Mouse (Mus musculus) intestine, embryonic 14.5 days (tissue): ENCODE results near the gene Vmn1r226. TPM values are rescaled to one million over a fixed set of nuclear protein-coding genes. Genes with fewer than 3 reads are reported as not detected.

Experiments
- ATAC-seq: fragments of 200-750 bp; cut with Nextera tagmentation; replicated peaks from 2 replicates; pipeline ENCODE4 v1.8.0; 2017; ENCODE audit warnings: low read depth, moderate number of reproducible peaks, moderate TSS enrichment, moderate library complexity; ENCODE audit not compliant: low FRiP score, low TSS enrichment
- DNase-seq: peaks from one replicate; pipeline ENCODE4 v3.0.0-alpha.2; 2018; ENCODE audit warnings: low spot score
- H3K27ac ChIP-seq: fragments of 300-500 bp; sonication (generic); 2 replicates; pipeline ENCODE4 v1.5.1; 2014; ENCODE audit warnings: low read depth, mild to moderate bottlenecking, control low read depth
- H3K27me3 ChIP-seq: fragments of 300-500 bp; sonication (generic); replicated peaks from 2 replicates; pipeline ENCODE4 v1.6.1; 2014; ENCODE audit warnings: low read length, control low read depth; ENCODE audit not compliant: control insufficient read depth, insufficient read depth
- H3K36me3 ChIP-seq: fragments of 300-500 bp; sonication (generic); 2 replicates; pipeline ENCODE4 v1.6.1; 2014; ENCODE audit warnings: low read length, control low read depth; ENCODE audit not compliant: control insufficient read depth, insufficient read depth
- H3K4me1 ChIP-seq: fragments of 300-500 bp; sonication (generic); replicated peaks from 2 replicates; pipeline ENCODE4 v1.6.1; 2014; ENCODE audit warnings: low read length, control low read depth, mixed read lengths; ENCODE audit not compliant: control insufficient read depth, insufficient read depth
- H3K4me2 ChIP-seq: fragments of 300-500 bp; sonication (generic); 2 replicates; pipeline ENCODE4 v1.6.1; 2014; ENCODE audit warnings: low read length
- H3K4me3 ChIP-seq: fragments of 300-500 bp; sonication (generic); 2 replicates; pipeline ENCODE4 v1.5.1; 2014; ENCODE audit warnings: low read depth, low read length, control low read depth, mixed read lengths
- H3K9ac ChIP-seq: fragments of 300-500 bp; sonication (generic); 2 replicates; pipeline ENCODE4 v1.6.1; 2014; ENCODE audit warnings: mild to moderate bottlenecking, low read length
- H3K9me3 ChIP-seq: fragments of 300-500 bp; sonication (generic); 2 replicates; pipeline ENCODE4 v1.6.1; 2016; ENCODE audit warnings: low read length, control low read depth; ENCODE audit not compliant: control insufficient read depth
- WGBS: fragments of 180-500 bp; shearing (Covaris S2); extraction: QIAGEN DNeasy Blood & Tissue Kit; methylation state at CpG from one replicate; pipeline ENCODE4 v1.1.7; 2014; 5-methylcytosine and 5-hydroxymethylcytosine counted together
- polyA plus RNA-seq: library from polyadenylated mRNA; unstranded; fragments of >200 nt; fragmentation: Nextera tagmentation; extraction: Ambion mirVana; gene quantifications from 2 replicates; pipeline ENCODE4 v1.2.1, GENCODE M21; 2014

Gene Vmn1r226
- polyA plus RNA-seq = not detected in 2 replicates

DNA sequence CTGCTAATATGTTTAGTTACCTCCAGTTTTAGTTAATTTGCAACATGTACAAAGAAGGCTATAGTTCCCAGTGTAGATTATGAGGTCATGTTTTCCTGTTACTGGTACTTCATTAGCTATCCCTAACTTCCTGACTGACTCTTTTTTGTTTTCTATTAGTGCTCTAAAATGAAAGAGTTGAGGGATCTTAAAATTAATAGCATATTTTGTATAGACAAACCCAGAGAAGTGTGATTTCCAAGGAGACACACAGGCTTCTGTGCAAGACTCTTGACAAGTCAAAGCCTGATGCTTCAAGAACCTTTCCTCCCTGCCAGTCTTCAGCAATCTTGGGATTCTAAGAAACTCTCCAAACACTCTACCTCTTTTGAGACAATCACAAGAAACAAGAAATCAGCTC is at the start of gene Vmn1r226:
Gene Vmn1r226 (plus strand): TSS at position 301 of the 400 bp plus-strand sequence.
- H3K36me3 ChIP-seq = no peaks in the 10 kb centered on the region
- no peaks in the 10 kb centered on the region for H3K9me3 ChIP-seq
- ATAC-seq (no peak), DNase-seq (no peak)
- H3K4me2 ChIP-seq = no peak within 1 kb of the TSS
- H3K27ac ChIP-seq = no peak within 1 kb of the TSS
- no peak within 1 kb of the TSS for H3K4me3 ChIP-seq
- H3K9ac ChIP-seq = no peak within 1 kb of the TSS
- no peaks in the 10 kb centered on the region for H3K4me1 ChIP-seq
- no peaks in the 10 kb centered on the region for H3K27me3 ChIP-seq

DNA sequence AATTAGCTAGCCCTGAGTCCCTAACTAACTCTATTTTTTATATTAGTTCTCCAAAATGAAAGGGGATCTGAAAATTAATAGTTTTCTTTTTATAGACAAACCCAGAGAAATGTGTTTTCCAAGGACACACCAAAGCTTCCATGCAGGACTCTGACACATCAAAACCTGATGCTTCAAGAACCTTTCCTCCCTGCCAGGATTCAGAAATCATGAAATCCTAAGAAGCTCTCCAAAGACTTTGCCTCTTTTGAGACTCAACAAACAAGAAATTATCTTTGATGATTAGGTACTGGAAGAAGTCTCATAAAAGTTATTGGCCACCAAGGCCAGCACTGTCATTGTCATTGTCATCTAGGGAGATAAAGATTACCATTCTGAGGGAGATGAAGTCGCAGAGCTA is 46.9 kb downstream of the Vmn1r226 start, which contains the start of gene Vmn1r227:
Gene Vmn1r227 (plus strand): TSS at position 301 of the 400 bp plus-strand sequence.
- Histone ChIP-seq H3K4me3 (no peak within 1 kb of the TSS), H3K9me3 (no peaks in the 10 kb centered on the region), H3K27ac (no peak within 1 kb of the TSS), H3K4me1 (no peaks in the 10 kb centered on the region), H3K4me2 (no peak within 1 kb of the TSS), H3K36me3 (no peaks in the 10 kb centered on the region), H3K9ac (no peak within 1 kb of the TSS), H3K27me3 (no peaks in the 10 kb centered on the region)
- 28% methylated on average over 1 of the region's 1 CpGs for WGBS
- ATAC-seq (no peak), DNase-seq (no peak)

Other genes starting within 250 kb of the Vmn1r226 start
- not detected in 2 replicates for gene Vmn2r108, start 201.5 kb upstream of the Vmn1r226 start, polyA plus RNA-seq
- not detected in 2 replicates for gene Vmn1r225, start 184.7 kb upstream of the Vmn1r226 start, polyA plus RNA-seq
- gene Vmn2r109, start 118.1 kb upstream of the Vmn1r226 start, polyA plus RNA-seq = not detected in 2 replicates
- gene Vmn2r110, start 86.4 kb upstream of the Vmn1r226 start, polyA plus RNA-seq = 0.03 TPM in 2 replicates
- gene Fpr-rs3, start 58.0 kb upstream of the Vmn1r226 start, polyA plus RNA-seq = not detected in 2 replicates
- gene Vmn1r227, start 47.0 kb downstream of the Vmn1r226 start, polyA plus RNA-seq = not detected in 2 replicates
- not detected in 2 replicates for gene Vmn1r228, start 103.3 kb downstream of the Vmn1r226 start, polyA plus RNA-seq
- gene Vmn1r229, start 128.7 kb downstream of the Vmn1r226 start, polyA plus RNA-seq = not detected in 2 replicates
- not detected in 2 replicates for gene Vmn1r230, start 157.6 kb downstream of the Vmn1r226 start, polyA plus RNA-seq
- not detected in 2 replicates for gene Vmn1r231, start 222.2 kb downstream of the Vmn1r226 start, polyA plus RNA-seq
- gene Vmn1r232, start 236.9 kb downstream of the Vmn1r226 start, polyA plus RNA-seq = not detected in 2 replicates